Mouse (Mus musculus): Measurements from ENCODE around the gene Rnf222. TPM values are rescaled to one million over a fixed set of nuclear protein-coding genes. Genes with fewer than 3 reads are reported as not detected.

The Rnf222 gene
- polyA plus RNA-seq, 1 experiment: 0.04 TPM

GRCm38 (mm10) chr11:68884368-68884767 is 4.0 kb upstream of the Rnf222 start:
- no peak overlapping the region for H3K27ac ChIP-seq (ENCODE audit: insufficient read depth, low read length)
- no peaks in the 10 kb centered on the region for H3K36me3 ChIP-seq (ENCODE audit: control insufficient read depth, insufficient read depth, low read length)
- 77% methylated on average over 5 of the region's 5 CpGs for WGBS
- DNase-seq (ENCODE audit: low read depth in 1 of 2, low spot score in 2 of 2): no peak
- H3K4me3 ChIP-seq (ENCODE audit: extremely low read depth, insufficient read depth, insufficient read length): no peak overlapping the region
- no peaks in the 10 kb centered on the region for H3K4me1 ChIP-seq (ENCODE audit: control insufficient read depth, insufficient read depth, insufficient read length)
- no peaks in the 10 kb centered on the region for H3K27me3 ChIP-seq (ENCODE audit: control insufficient read depth, insufficient read depth, low read length)
- no peak for TF ChIP-seq POLR2A (IDR thresholded peaks at IDR 0.05; ENCODE audit: low read depth, low read length)
- no peak for TF ChIP-seq CTCF (IDR thresholded peaks at IDR 0.05; ENCODE audit: extremely low read depth, insufficient read depth, insufficient read length, insufficient replicate concordance)

DNA sequence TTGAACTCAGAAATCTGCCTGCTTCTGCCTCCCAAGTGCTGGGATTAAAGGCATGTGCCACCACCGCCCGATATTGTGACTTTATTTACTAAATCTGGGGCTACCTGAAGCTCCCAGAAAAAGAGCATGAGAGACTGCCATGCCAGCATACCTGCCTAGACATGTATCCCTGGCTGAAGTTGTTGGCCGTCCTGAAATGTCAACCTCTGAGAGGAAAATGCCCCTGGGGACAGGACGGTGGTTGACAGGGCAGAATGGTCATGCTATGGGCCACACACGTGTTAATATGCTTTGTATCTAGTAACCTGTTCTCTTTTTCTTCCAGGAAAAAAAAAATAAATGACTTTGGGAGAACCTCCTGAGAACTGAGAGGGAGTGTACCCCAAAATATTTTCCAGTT is 2.3 kb upstream of the Rnf222 start:
- no peaks in the 10 kb centered on the region for H3K36me3 ChIP-seq (ENCODE audit: control insufficient read depth, insufficient read depth, low read length)
- no peak overlapping the region for H3K27ac ChIP-seq (ENCODE audit: insufficient read depth, low read length)
- TF ChIP-seq CTCF (IDR thresholded peaks at IDR 0.05; ENCODE audit: extremely low read depth, insufficient read depth, insufficient read length, insufficient replicate concordance) (no peak), POLR2A (IDR thresholded peaks at IDR 0.05; ENCODE audit: low read depth, low read length) (no peak)
- no peak for DNase-seq (ENCODE audit: low read depth in 1 of 2, low spot score in 2 of 2)
- H3K27me3 ChIP-seq (ENCODE audit: control insufficient read depth, insufficient read depth, low read length): no peaks in the 10 kb centered on the region
- no peaks in the 10 kb centered on the region for H3K4me1 ChIP-seq (ENCODE audit: control insufficient read depth, insufficient read depth, insufficient read length)
- WGBS: 82% methylated on average over 5 of the region's 5 CpGs
- H3K4me3 ChIP-seq (ENCODE audit: extremely low read depth, insufficient read depth, insufficient read length): no peak overlapping the region

DNA sequence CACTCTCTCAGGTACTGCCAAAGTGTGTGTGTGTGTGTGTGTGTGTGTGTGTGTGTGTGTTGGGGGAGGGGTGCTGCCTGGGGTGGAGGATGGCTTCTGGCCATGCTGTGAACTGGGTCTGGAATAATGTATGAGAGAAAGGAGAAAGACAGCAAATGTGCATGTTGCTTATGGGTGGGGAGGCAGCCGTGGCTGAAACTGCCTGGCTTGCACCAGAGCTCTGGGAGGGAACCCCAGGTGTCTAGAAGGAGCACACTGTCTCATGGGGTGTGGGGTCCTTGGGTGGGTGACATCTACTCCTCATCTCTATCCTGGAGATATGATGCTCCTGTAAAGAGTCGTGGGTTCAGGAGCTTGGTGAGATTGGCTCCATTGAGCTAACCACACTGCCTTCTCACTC is 300 bp downstream of the Rnf222 start:
- Histone ChIP-seq H3K27ac (ENCODE audit: insufficient read depth, low read length) (no peak overlapping the region), H3K4me1 (ENCODE audit: control insufficient read depth, insufficient read depth, insufficient read length) (no peaks in the 10 kb centered on the region), H3K4me3 (ENCODE audit: extremely low read depth, insufficient read depth, insufficient read length) (no peak overlapping the region), H3K36me3 (ENCODE audit: control insufficient read depth, insufficient read depth, low read length) (no peaks in the 10 kb centered on the region), H3K27me3 (ENCODE audit: control insufficient read depth, insufficient read depth, low read length) (no peaks in the 10 kb centered on the region)
- TF ChIP-seq POLR2A (IDR thresholded peaks at IDR 0.05; ENCODE audit: low read depth, low read length) (no peak), CTCF (IDR thresholded peaks at IDR 0.05; ENCODE audit: extremely low read depth, insufficient read depth, insufficient read length, insufficient replicate concordance) (no peak)
- DNase-seq (ENCODE audit: low read depth in 1 of 2, low spot score in 2 of 2): no peak
- 67% methylated on average over 2 of the region's 2 CpGs for WGBS

- H3K4me1 ChIP-seq (ENCODE audit: control insufficient read depth, insufficient read depth, insufficient read length): no peaks in the 10 kb centered on the region
- 7% methylated on average over 2 of the region's 2 CpGs for WGBS
- H3K27me3 ChIP-seq (ENCODE audit: control insufficient read depth, insufficient read depth, low read length): no peaks in the 10 kb centered on the region
- no peaks in the 10 kb centered on the region for H3K36me3 ChIP-seq (ENCODE audit: control insufficient read depth, insufficient read depth, low read length)
- TF ChIP-seq CTCF (IDR thresholded peaks at IDR 0.05; ENCODE audit: extremely low read depth, insufficient read depth, insufficient read length, insufficient replicate concordance) (no peak), POLR2A (IDR thresholded peaks at IDR 0.05; ENCODE audit: low read depth, low read length) (no peak)
- DNase-seq (ENCODE audit: low read depth in 1 of 2, low spot score in 2 of 2): no peak
- H3K27ac ChIP-seq (ENCODE audit: insufficient read depth, low read length): no peak overlapping the region
- H3K4me3 ChIP-seq (ENCODE audit: extremely low read depth, insufficient read depth, insufficient read length): no peak overlapping the region
Observed at GRCm38 (mm10) chr11:68890625-68891024, 2.3 kb downstream of the Rnf222 start.

GRCm38 (mm10) chr11:68891823-68892222 is 3.5 kb downstream of the Rnf222 start:
- H3K4me3 ChIP-seq (ENCODE audit: extremely low read depth, insufficient read depth, insufficient read length): no peak overlapping the region
- H3K27me3 ChIP-seq (ENCODE audit: control insufficient read depth, insufficient read depth, low read length): no peaks in the 10 kb centered on the region

GRCm38 (mm10) chr11:68892233-68892832 is 4.0 kb downstream of the Rnf222 start:
- Histone ChIP-seq H3K4me3 (ENCODE audit: extremely low read depth, insufficient read depth, insufficient read length) (no peak overlapping the region), H3K4me1 (ENCODE audit: control insufficient read depth, insufficient read depth, insufficient read length) (no peaks in the 10 kb centered on the region), H3K27me3 (ENCODE audit: control insufficient read depth, insufficient read depth, low read length) (no peaks in the 10 kb centered on the region), H3K36me3 (ENCODE audit: control insufficient read depth, insufficient read depth, low read length) (no peaks in the 10 kb centered on the region), H3K27ac (ENCODE audit: insufficient read depth, low read length) (no peak overlapping the region)
- TF ChIP-seq POLR2A (IDR thresholded peaks at IDR 0.05; ENCODE audit: low read depth, low read length) (no peak), CTCF (IDR thresholded peaks at IDR 0.05; ENCODE audit: extremely low read depth, insufficient read depth, insufficient read length, insufficient replicate concordance) (no peak)
- WGBS: 74% methylated on average over 15 of the region's 15 CpGs
- no peak for DNase-seq (ENCODE audit: low read depth in 1 of 2, low spot score in 2 of 2)

More at GRCm38 (mm10) chr11:68891823-68892222, 3.5 kb downstream of the Rnf222 start:
- no peaks in the 10 kb centered on the region for H3K36me3 ChIP-seq (ENCODE audit: control insufficient read depth, insufficient read depth, low read length)
- no peaks in the 10 kb centered on the region for H3K4me1 ChIP-seq (ENCODE audit: control insufficient read depth, insufficient read depth, insufficient read length)
- no peak for DNase-seq (ENCODE audit: low read depth in 1 of 2, low spot score in 2 of 2)
- TF ChIP-seq POLR2A (IDR thresholded peaks at IDR 0.05; ENCODE audit: low read depth, low read length) (no peak), CTCF (IDR thresholded peaks at IDR 0.05; ENCODE audit: extremely low read depth, insufficient read depth, insufficient read length, insufficient replicate concordance) (no peak)
- WGBS: 88% methylated on average over 5 of the region's 5 CpGs
- no peak overlapping the region for H3K27ac ChIP-seq (ENCODE audit: insufficient read depth, low read length)

DNA sequence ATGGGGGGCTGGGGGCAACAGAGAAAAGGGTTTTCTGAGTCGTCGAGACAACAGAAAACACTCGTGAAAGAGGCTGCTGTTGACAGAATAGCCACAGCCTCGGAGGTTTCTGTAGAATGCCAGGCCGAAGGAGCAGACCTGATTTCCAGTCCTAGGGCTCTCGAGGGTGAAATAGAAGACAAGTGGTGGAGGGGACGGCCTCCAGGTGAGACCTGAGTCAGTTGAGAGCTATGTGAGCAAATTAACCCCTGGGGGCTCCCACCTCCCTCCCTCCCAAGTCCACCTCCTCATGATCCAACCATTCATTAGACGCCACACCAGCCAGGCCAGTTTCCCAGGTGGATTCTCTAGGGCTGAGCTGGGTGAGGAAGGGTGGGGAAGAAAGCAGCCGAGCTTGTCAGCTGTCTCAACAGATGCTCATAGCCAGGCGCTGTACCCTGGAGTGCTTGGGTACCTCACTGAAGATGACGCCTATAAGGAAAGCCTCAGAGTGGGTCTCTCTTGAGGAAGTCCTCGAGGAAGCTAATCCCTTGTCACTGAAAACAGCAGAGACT is 5.6 kb downstream of the Rnf222 start:
- Histone ChIP-seq H3K4me3 (ENCODE audit: extremely low read depth, insufficient read depth, insufficient read length) (no peak overlapping the region), H3K36me3 (ENCODE audit: control insufficient read depth, insufficient read depth, low read length) (no peaks in the 10 kb centered on the region), H3K4me1 (ENCODE audit: control insufficient read depth, insufficient read depth, insufficient read length) (no peaks in the 10 kb centered on the region), H3K27ac (ENCODE audit: insufficient read depth, low read length) (no peak overlapping the region), H3K27me3 (ENCODE audit: control insufficient read depth, insufficient read depth, low read length) (0 out of 2 replicates have a peak, but pooled peaks cover 2% of the 10 kb centered on the region)
- TF ChIP-seq CTCF (IDR thresholded peaks at IDR 0.05; ENCODE audit: extremely low read depth, insufficient read depth, insufficient read length, insufficient replicate concordance) (no peak), POLR2A (IDR thresholded peaks at IDR 0.05; ENCODE audit: low read depth, low read length) (no peak)
- DNase-seq (ENCODE audit: low read depth in 1 of 2, low spot score in 2 of 2): no peak
- WGBS: 75% methylated on average over 12 of the region's 12 CpGs

Measured in spleen, adult 2 months (tissue).